8 mouse cellular contexts compared by ENCODE assay signal in the genomic region with DNA sequence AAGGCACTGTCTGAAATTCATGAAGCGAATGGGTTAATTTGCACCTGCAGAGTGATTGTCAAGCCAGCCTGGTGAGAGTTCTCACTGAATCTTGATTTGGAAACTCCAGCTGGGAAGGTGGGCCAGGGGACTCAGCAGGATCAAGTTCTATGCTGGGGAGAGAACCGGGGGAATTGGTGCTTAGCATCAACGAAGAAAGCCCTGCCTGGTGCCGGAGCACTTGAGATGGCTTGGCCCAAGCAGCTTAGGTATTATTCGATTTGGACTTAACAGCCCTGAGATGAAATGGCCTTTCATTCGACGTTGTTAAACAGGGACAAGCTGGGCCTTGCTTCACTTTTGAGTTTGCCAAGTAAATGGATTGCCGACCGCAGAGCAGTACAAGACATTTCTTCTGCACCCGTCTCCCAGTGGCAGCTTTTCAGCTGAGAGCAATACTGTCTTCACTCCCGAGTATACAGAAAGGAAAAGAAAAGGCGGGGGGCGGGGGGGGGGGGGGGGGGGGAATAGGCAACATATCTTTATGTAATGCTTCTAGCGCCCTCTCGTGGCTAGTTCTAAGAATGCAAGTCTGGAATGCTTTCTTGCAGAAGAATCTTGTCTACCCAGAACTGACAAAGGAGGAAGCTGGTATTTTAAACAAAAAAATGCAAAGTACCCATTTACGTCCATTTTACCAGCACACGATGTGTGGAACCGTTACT.
A peak's percentile ranks its signal among the peaks of the same experiment; 100 is the strongest.
DNase-seq lines count a peak whose midpoint lies in the region; ATAC-seq lines count a peak whose summit lies in the region.

No protein-coding gene starts in this region.

- H3K4me3 ChIP-seq in liver, embryonic 16.5 days (ENCODE audit: low read depth, low read length), result peak overlapping the region; percentile 11; the same call in 1 of the 2 replicates
- H3K4me3 ChIP-seq in neural tube, embryonic 14.5 days (ENCODE audit: low read depth, low read length), result peak overlapping the region; percentile 14; the same call in 1 of the 2 replicates

- no peaks in the 10 kb centered on the region for H3K4me1 ChIP-seq in liver, embryonic 16.5 days (ENCODE audit: control insufficient read depth, low read depth, low read length)
- peaks cover 7% of the 10 kb centered on the region for H3K4me1 ChIP-seq in neural tube, embryonic 14.5 days (ENCODE audit: control insufficient read depth, insufficient read depth, low read length)

- H3K9me3 ChIP-seq in liver, embryonic 16.5 days (replicated peaks; ENCODE audit: control insufficient read depth, low read length), result no peaks in the 10 kb centered on the region
- H3K9me3 ChIP-seq in neural tube, embryonic 14.5 days (ENCODE audit: control insufficient read depth, low read length), result no peaks in the 10 kb centered on the region

- no peak for ATAC-seq in liver, embryonic 16.5 days (ENCODE audit: low read depth)
- peak; percentile 76 for ATAC-seq in neural tube, embryonic 14.5 days (ENCODE audit: low read depth)

- H3K4me2 ChIP-seq in liver, embryonic 16.5 days (ENCODE audit: low read depth, low read length), result peak overlapping the region; percentile 44
- peak overlapping the region; percentile 47 for H3K4me2 ChIP-seq in neural tube, embryonic 14.5 days (ENCODE audit: low read depth, low read length)

- no peaks in the 10 kb centered on the region for H3K36me3 ChIP-seq in liver, embryonic 16.5 days (ENCODE audit: control insufficient read depth, insufficient read depth)
- H3K36me3 ChIP-seq in neural tube, embryonic 14.5 days (ENCODE audit: control insufficient read depth, insufficient read depth, low read length), result no peaks in the 10 kb centered on the region

- intact Hi-C loops in heart, postnatal 36 days (cut with DNase I), result loop anchor here (2.0 to 5.0 kb wide), 4 partner anchors 525 to 932 kb away; a partner anchor contains a TSS

- peak; percentile 78 for DNase-seq in ES-CJ7 (ENCODE audit: low read depth, low spot score)
- DNase-seq in cerebellum, adult 11-12 months, result peak; percentile 72
- peak; percentile 89 for DNase-seq in forelimb bud, embryonic 11.5 days (ENCODE audit: low read depth, low spot score)
- DNase-seq in heart, postnatal 36 days, result peak; percentile 70 to 81
- peak; percentile 92 for DNase-seq in layer of hippocampus, adult 11-12 months (ENCODE audit: low spot score)
- peak; percentile 92 for DNase-seq in testis, postnatal 10 days (ENCODE audit: low spot score)

- 11% methylated on average over 16 of the region's 18 CpGs for WGBS in liver, embryonic 16.5 days (ENCODE audit: insufficient replicate concordance)
- 3% methylated on average over 16 of the region's 18 CpGs for WGBS in neural tube, embryonic 14.5 days

- H3K9ac ChIP-seq in liver, embryonic 16.5 days (ENCODE audit: low read depth, low read length), result no peak overlapping the region
- H3K9ac ChIP-seq in neural tube, embryonic 14.5 days (replicated peaks; ENCODE audit: low read depth, low read length), result peak overlapping the region; percentile 2; the same call in 1 of the 2 replicates

- no peak overlapping the region for H3K27ac ChIP-seq in liver, embryonic 16.5 days (ENCODE audit: low read length)
- H3K27ac ChIP-seq in neural tube, embryonic 14.5 days (ENCODE audit: low read depth, low read length), result peak overlapping the region; percentile 35; the same call in 1 of the 2 replicates

- H3K27me3 ChIP-seq in liver, embryonic 16.5 days (ENCODE audit: control insufficient read depth, insufficient read depth, low read depth, low read length), result no peaks in the 10 kb centered on the region
- no peaks in the 10 kb centered on the region for H3K27me3 ChIP-seq in neural tube, embryonic 14.5 days (ENCODE audit: control insufficient read depth, insufficient read depth, low read length)
